7 mouse cellular contexts compared by ENCODE assay signal in the genomic region with DNA sequence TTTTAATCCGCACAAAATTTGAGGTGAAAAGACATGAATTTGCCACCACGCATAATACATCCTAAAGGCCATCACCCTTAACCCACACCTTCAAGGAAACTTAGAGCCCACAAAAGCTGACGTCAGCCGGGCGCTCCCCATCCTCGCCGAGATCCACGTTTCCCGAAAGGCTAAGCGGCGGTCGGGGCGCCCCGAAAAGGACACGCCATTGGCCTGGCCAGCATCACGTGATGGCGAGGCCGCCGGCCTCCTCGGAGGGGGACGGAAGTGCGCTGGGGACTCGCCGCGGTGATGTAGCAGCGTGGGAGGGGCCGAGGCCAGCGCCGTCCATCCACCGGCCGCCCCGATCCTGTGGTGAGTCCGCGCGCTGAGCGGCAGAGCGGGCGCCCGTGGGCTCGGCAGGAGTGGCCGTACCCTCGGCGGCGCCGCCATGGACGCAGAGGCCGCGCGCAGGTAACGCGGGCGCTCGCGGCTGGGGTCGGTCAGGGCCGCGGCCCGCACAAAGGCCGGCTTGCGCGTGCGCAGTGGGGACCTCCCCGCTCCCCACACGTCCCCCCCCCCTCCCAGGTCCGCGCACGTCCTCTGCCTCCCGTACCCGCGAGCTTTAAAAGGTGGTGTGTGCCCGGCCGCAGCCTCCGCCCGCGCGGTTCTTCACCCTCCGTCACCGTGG. TPM values are rescaled to one million over a fixed set of nuclear protein-coding genes. Genes with fewer than 3 reads are reported as not detected.
DNase-seq lines count a peak whose midpoint lies in the region; ATAC-seq and TF ChIP-seq lines count a peak whose summit lies in the region.
"Not testable (repeated sequence)": the region's sequence is repeated elsewhere in the genome, so short reads cannot be mapped to it uniquely, and the experiment has no call there.

Gene Tdg, plus strand, starts transcription at position 243 of the 670 bp plus-strand sequence.

- H3K27me3 ChIP-seq in embryonic facial prominence, embryonic 13.5 days; kidney, adult 2 months (replicated peaks; ENCODE audit: control insufficient read depth, insufficient read depth, low read length); limb, embryonic 12.5 days; midbrain, embryonic 15.5 days (replicated peaks); spleen, adult 2 months (ENCODE audit: control insufficient read depth, insufficient read depth, low read length): not testable (repeated sequence)

- not testable (repeated sequence) for TF ChIP-seq CTCF in kidney, adult 2 months (conservative IDR thresholded peaks at IDR 0.05; ENCODE audit: insufficient read depth, insufficient read length, low read depth, low read length); spleen, adult 2 months (IDR thresholded peaks at IDR 0.05; ENCODE audit: extremely low read depth, insufficient read depth, insufficient read length, insufficient replicate concordance)

- peak within 1 kb of the TSS; percentile 80 for H3K4me3 ChIP-seq in embryonic facial prominence, embryonic 13.5 days
- H3K4me3 ChIP-seq in kidney, adult 2 months (ENCODE audit: insufficient read depth, low read depth, low read length), result peak within 1 kb of the TSS; percentile 93
- peak within 1 kb of the TSS; percentile 73 for H3K4me3 ChIP-seq in limb, embryonic 12.5 days (replicated peaks)
- H3K4me3 ChIP-seq in midbrain, embryonic 15.5 days, result peak within 1 kb of the TSS; percentile 60
- H3K4me3 ChIP-seq in spleen, adult 2 months (ENCODE audit: extremely low read depth, insufficient read depth, insufficient read length), result peak within 1 kb of the TSS; percentile 75

- peak within 1 kb of the TSS; percentile 92 for H3K27ac ChIP-seq in embryonic facial prominence, embryonic 13.5 days
- peak within 1 kb of the TSS; percentile 79 for H3K27ac ChIP-seq in kidney, adult 2 months (ENCODE audit: insufficient read depth, low read depth, low read length)
- H3K27ac ChIP-seq in limb, embryonic 12.5 days, result peak within 1 kb of the TSS; percentile 92
- H3K27ac ChIP-seq in midbrain, embryonic 15.5 days, result peak within 1 kb of the TSS; percentile 94
- peak within 1 kb of the TSS; percentile 92 for H3K27ac ChIP-seq in spleen, adult 2 months (ENCODE audit: insufficient read depth, low read length)

- WGBS in embryonic facial prominence, embryonic 13.5 days, result under 1% methylated on average over 77 of the region's 78 CpGs
- 1% methylated on average over 77 of the region's 78 CpGs for WGBS in kidney, adult 2 months
- WGBS in limb, embryonic 12.5 days, result under 1% methylated on average over 76 of the region's 78 CpGs
- WGBS in midbrain, embryonic 15.5 days, result 2% methylated on average over 74 of the region's 78 CpGs
- WGBS in spleen, adult 2 months, result 7% methylated on average over 57 of the region's 78 CpGs

- ATAC-seq in embryonic facial prominence, embryonic 13.5 days (ENCODE audit: insufficient number of reproducible peaks, insufficient read depth, low FRiP score, low TSS enrichment, low read depth), result peak; percentile 95
- peak; percentile 94 for ATAC-seq in limb, embryonic 12.5 days (ENCODE audit: insufficient number of reproducible peaks, insufficient read depth, low FRiP score, low TSS enrichment, low read depth)
- peak; percentile 96 for ATAC-seq in midbrain, embryonic 15.5 days (replicated peaks)

- H3K36me3 ChIP-seq in embryonic facial prominence, embryonic 13.5 days, result peaks cover 24% of the 10 kb centered on the region
- H3K36me3 ChIP-seq in kidney, adult 2 months (ENCODE audit: control insufficient read depth, insufficient read depth, low read length); midbrain, embryonic 15.5 days (replicated peaks); spleen, adult 2 months (ENCODE audit: control insufficient read depth, insufficient read depth, low read length): not testable (repeated sequence)
- peaks cover 35% of the 10 kb centered on the region for H3K36me3 ChIP-seq in limb, embryonic 12.5 days

- H3K9me3 ChIP-seq in embryonic facial prominence, embryonic 13.5 days; limb, embryonic 12.5 days; midbrain, embryonic 15.5 days: not testable (repeated sequence)

- H3K4me2 ChIP-seq in embryonic facial prominence, embryonic 13.5 days, result peak within 1 kb of the TSS; percentile 91
- H3K4me2 ChIP-seq in limb, embryonic 12.5 days, result peak within 1 kb of the TSS; percentile 82
- H3K4me2 ChIP-seq in midbrain, embryonic 15.5 days, result peak within 1 kb of the TSS; percentile 82

- not testable (repeated sequence) for TF ChIP-seq POLR2A in kidney, adult 2 months (IDR thresholded peaks at IDR 0.05; ENCODE audit: low read depth, low read length); spleen, adult 2 months (IDR thresholded peaks at IDR 0.05; ENCODE audit: low read depth, low read length)

- peak; percentile 95 to 96 for DNase-seq in adrenal gland, postnatal 36 days
- DNase-seq in heart, adult 18-20 months, result peak; percentile 90 to 96
- peak; percentile 96 for DNase-seq in kidney, adult 2 months
- DNase-seq in spleen, adult 2 months (ENCODE audit: low read depth in 1 of 2, low spot score in 2 of 2), result peak; percentile 91

- peaks cover 10% of the 10 kb centered on the region for H3K4me1 ChIP-seq in embryonic facial prominence, embryonic 13.5 days
- not testable (repeated sequence) for H3K4me1 ChIP-seq in kidney, adult 2 months (ENCODE audit: control insufficient read depth, insufficient read depth, low read length); spleen, adult 2 months (ENCODE audit: control insufficient read depth, insufficient read depth, insufficient read length)
- peaks cover 14% of the 10 kb centered on the region for H3K4me1 ChIP-seq in limb, embryonic 12.5 days (replicated peaks)
- H3K4me1 ChIP-seq in midbrain, embryonic 15.5 days, result peaks cover 26% of the 10 kb centered on the region

- peak within 1 kb of the TSS; percentile 92 for H3K9ac ChIP-seq in embryonic facial prominence, embryonic 13.5 days
- peak within 1 kb of the TSS; percentile 86 for H3K9ac ChIP-seq in limb, embryonic 12.5 days (replicated peaks)
- H3K9ac ChIP-seq in midbrain, embryonic 15.5 days, result peak within 1 kb of the TSS; percentile 60

RNA-seq across cellular contexts. Expression of gene Tdg, which starts in this region (rescaled TPM):
- 10 to 100 TPM; 30.2 to 31.8 TPM for total RNA-seq in adrenal gland, postnatal 36 days (2021)
- polyA plus RNA-seq in embryonic facial prominence, embryonic 13.5 days (2015; fragmentation: Nextera tagmentation; extraction: Ambion mirVana), result 153 and 156 TPM in 2 replicates
- total RNA-seq in heart, adult 18-20 months (2021), result 1 to 10 TPM; 8.6 to 9.6 TPM
- 17.6 and 18.8 TPM in 2 replicates for polyA plus RNA-seq in kidney, adult 2 months (2012; rRNA removed)
- polyA plus RNA-seq in limb, embryonic 12.5 days (2016; fragmentation: Nextera tagmentation; extraction: Ambion mirVana), result 207 and 209 TPM in 2 replicates
- polyA plus RNA-seq in midbrain, embryonic 15.5 days (2015; fragmentation: Nextera tagmentation; extraction: Ambion mirVana), result 169 and 170 TPM in 2 replicates
- 11.5 and 13.3 TPM in 2 replicates for polyA plus RNA-seq in spleen, adult 2 months (2012; rRNA removed)

Comparison
In these comparisons a context has a peak if more than half of its experiments do, and no peak if none do; other contexts are left out.
1. Peak in every context shown above with its lines: DNase-seq, ATAC-seq, H3K4me3 ChIP-seq and H3K27ac ChIP-seq.